Mouse (Mus musculus) retina, postnatal 1 day (tissue): ENCODE results near the gene Rflna.

Experiments used
- DNase-seq: peaks from one replicate; pipeline ENCODE4 v3.0.0-alpha.2; 2012

The Rflna gene

GRCm38 (mm10) chr5:125002969-125003872 lies at the start of gene Rflna:
Gene Rflna, plus strand, starts transcription at chr5:125003221.
- peak; percentile 77 for DNase-seq

- DNase-seq = no peak
Measured at GRCm38 (mm10) chr5:124954404-124955305, 48.4 kb upstream of the Rflna start.

- DNase-seq = no peak
Measured at GRCm38 (mm10) chr5:124957491-124957890, 45.5 kb upstream of the Rflna start.

- DNase-seq = no peak
Measured at GRCm38 (mm10) chr5:124959099-124959498, 43.9 kb upstream of the Rflna start.

- peak; percentile 81 for DNase-seq
Measured at GRCm38 (mm10) chr5:124960131-124960901, 42.7 kb upstream of the Rflna start.

- DNase-seq = no peak
Measured at GRCm38 (mm10) chr5:124961433-124961832, 41.6 kb upstream of the Rflna start.

GRCm38 (mm10) chr5:124962761-124963160 lies 40.3 kb upstream of the Rflna start:
- no peak for DNase-seq

GRCm38 (mm10) chr5:124963806-124964672 lies 39.0 kb upstream of the Rflna start:
- DNase-seq = peak; percentile 47

GRCm38 (mm10) chr5:124966622-124967332 lies 36.2 kb upstream of the Rflna start:
- DNase-seq = no peak

GRCm38 (mm10) chr5:124969790-124970189 lies 33.2 kb upstream of the Rflna start:
- DNase-seq = peak; percentile 31

GRCm38 (mm10) chr5:124986222-124986621 lies 16.8 kb upstream of the Rflna start:
- no peak for DNase-seq

- DNase-seq = no peak
Measured at GRCm38 (mm10) chr5:124986656-124987055, 16.4 kb upstream of the Rflna start.

GRCm38 (mm10) chr5:124989724-124990123 lies 13.3 kb upstream of the Rflna start:
- no peak for DNase-seq

- no peak for DNase-seq
Measured at GRCm38 (mm10) chr5:124992323-124992722, 10.7 kb upstream of the Rflna start.

GRCm38 (mm10) chr5:124992891-124993290 lies 10.1 kb upstream of the Rflna start:
- no peak for DNase-seq

- DNase-seq = no peak
Measured at GRCm38 (mm10) chr5:124996816-124997215, 6.2 kb upstream of the Rflna start.

- DNase-seq = no peak
Measured at GRCm38 (mm10) chr5:124997913-124998312, 5.1 kb upstream of the Rflna start.

GRCm38 (mm10) chr5:125000756-125001250 lies 2.2 kb upstream of the Rflna start:
- no peak for DNase-seq

GRCm38 (mm10) chr5:125003873-125004255 lies 843 bp downstream of the Rflna start:
- DNase-seq = no peak

- DNase-seq = no peak
Measured at GRCm38 (mm10) chr5:125005871-125006652, 3.0 kb downstream of the Rflna start.
